Mouse (Mus musculus) cerebellum, adult 11-12 months (tissue): ENCODE measurements around the gene Cdk8.

ENCODE experiments used
- DNase-seq: peaks from one replicate; pipeline ENCODE4 v3.0.0; 2022

Cdk8 gene

GRCm38 (mm10) chr5:146281884-146282579, 51.0 kb downstream of the Cdk8 start:
- DNase-seq, result no peak

- DNase-seq, result no peak
Measured at GRCm38 (mm10) chr5:146283899-146284298, 52.9 kb downstream of the Cdk8 start.

GRCm38 (mm10) chr5:146287416-146287815, 56.4 kb downstream of the Cdk8 start:
- no peak for DNase-seq

- peak; percentile 39 for DNase-seq
Measured at GRCm38 (mm10) chr5:146288048-146288501, 57.0 kb downstream of the Cdk8 start.

GRCm38 (mm10) chr5:146289921-146290320, 58.9 kb downstream of the Cdk8 start:
- no peak for DNase-seq

- DNase-seq, result no peak
Measured at GRCm38 (mm10) chr5:146290446-146290845, 59.4 kb downstream of the Cdk8 start.

GRCm38 (mm10) chr5:146291560-146291959, 60.5 kb downstream of the Cdk8 start:
- DNase-seq, result no peak

- DNase-seq, result no peak
Measured at GRCm38 (mm10) chr5:146292896-146293680, 62.1 kb downstream of the Cdk8 start.

GRCm38 (mm10) chr5:146293919-146294700, 63.1 kb downstream of the Cdk8 start:
- no peak for DNase-seq

- no peak for DNase-seq
Measured at GRCm38 (mm10) chr5:146294834-146295233, 63.8 kb downstream of the Cdk8 start.

- no peak for DNase-seq
Measured at GRCm38 (mm10) chr5:146298807-146299519, 67.9 kb downstream of the Cdk8 start.

- DNase-seq, result no peak
Measured at GRCm38 (mm10) chr5:146299520-146299870, 68.5 kb downstream of the Cdk8 start.

- DNase-seq, result peak; percentile 65
Measured at GRCm38 (mm10) chr5:146303470-146303869, 72.4 kb downstream of the Cdk8 start.

- DNase-seq, result no peak
Measured at GRCm38 (mm10) chr5:146307046-146307743, 76.2 kb downstream of the Cdk8 start.

- no peak for DNase-seq
Measured at GRCm38 (mm10) chr5:146307744-146308096, 76.7 kb downstream of the Cdk8 start.

- DNase-seq, result no peak
Measured at GRCm38 (mm10) chr5:146314538-146314937, 83.5 kb downstream of the Cdk8 start.

- DNase-seq, result no peak
Measured at GRCm38 (mm10) chr5:146315268-146315921, 84.4 kb downstream of the Cdk8 start.

GRCm38 (mm10) chr5:146316316-146316715, 85.3 kb downstream of the Cdk8 start:
- no peak for DNase-seq

- DNase-seq, result no peak
Measured at GRCm38 (mm10) chr5:146318051-146318450, 87.0 kb downstream of the Cdk8 start.

GRCm38 (mm10) chr5:146318461-146318860, 87.4 kb downstream of the Cdk8 start:
- DNase-seq, result no peak

GRCm38 (mm10) chr5:146328941-146329340, 97.9 kb downstream of the Cdk8 start:
- DNase-seq, result no peak

GRCm38 (mm10) chr5:146329541-146329940, 98.5 kb downstream of the Cdk8 start:
- no peak for DNase-seq
